8 mouse cellular contexts compared by ENCODE assay signal in the genomic region with DNA sequence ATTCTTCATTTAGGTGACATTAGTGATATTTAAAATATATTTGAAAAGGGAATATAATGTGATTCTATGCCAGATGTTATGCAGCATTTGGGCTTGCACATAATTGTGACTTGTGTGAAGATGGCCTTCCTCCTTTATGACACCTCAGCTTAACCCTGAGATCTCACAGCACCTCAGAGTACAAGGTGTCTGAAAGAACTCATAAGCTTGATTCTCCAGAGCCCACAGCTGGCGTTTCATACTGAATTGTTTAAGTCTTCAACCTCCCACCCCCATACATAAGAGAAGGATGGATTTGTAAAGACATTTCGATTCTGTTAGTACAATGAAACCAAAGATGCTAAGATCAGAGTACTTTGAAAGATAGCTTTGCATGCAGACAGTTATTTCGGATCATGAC. TPM values are rescaled to one million over a fixed set of nuclear protein-coding genes. Genes with fewer than 3 reads are reported as not detected.
DNase-seq lines count a peak whose midpoint lies in the region; ATAC-seq and TF ChIP-seq lines count a peak whose summit lies in the region.

No protein-coding gene starts in this region.

- peaks cover 14% of the 10 kb centered on the region for H3K4me1 ChIP-seq in heart, embryonic 15.5 days (replicated peaks)
- H3K4me1 ChIP-seq in bone marrow, adult 2 months (ENCODE audit: control insufficient read depth, insufficient read depth, low read length), result peaks cover 3% of the 10 kb centered on the region; the same call in 1 of the 2 replicates
- H3K4me1 ChIP-seq in hindbrain, embryonic 13.5 days (replicated peaks), result peaks cover 7% of the 10 kb centered on the region
- H3K4me1 ChIP-seq in midbrain, embryonic 12.5 days, result peaks cover 10% of the 10 kb centered on the region

- no peak for ATAC-seq in heart, embryonic 15.5 days (replicated peaks; ENCODE audit: insufficient number of reproducible peaks, insufficient read depth, low FRiP score, low read depth)
- ATAC-seq in hindbrain, embryonic 13.5 days (ENCODE audit: low FRiP score), result no peak
- no peak for ATAC-seq in midbrain, embryonic 12.5 days (ENCODE audit: low FRiP score, low read depth)

- peaks cover 7% of the 10 kb centered on the region for H3K36me3 ChIP-seq in heart, embryonic 15.5 days
- H3K36me3 ChIP-seq in hindbrain, embryonic 13.5 days, result peaks cover under 1% of the 10 kb centered on the region
- H3K36me3 ChIP-seq in midbrain, embryonic 12.5 days, result 0 out of 2 replicates have a peak, but pooled peaks cover under 1% of the 10 kb centered on the region

- peak overlapping the region; percentile 70 for H3K4me2 ChIP-seq in heart, embryonic 15.5 days
- H3K4me2 ChIP-seq in hindbrain, embryonic 13.5 days, result peak overlapping the region; percentile 90
- peak overlapping the region; percentile 84 for H3K4me2 ChIP-seq in midbrain, embryonic 12.5 days (replicated peaks)

- no peaks in the 10 kb centered on the region for H3K27me3 ChIP-seq in heart, embryonic 15.5 days
- H3K27me3 ChIP-seq in hindbrain, embryonic 13.5 days, result no peaks in the 10 kb centered on the region
- H3K27me3 ChIP-seq in midbrain, embryonic 12.5 days, result no peaks in the 10 kb centered on the region

- peak overlapping the region; percentile 74 for H3K4me3 ChIP-seq in heart, embryonic 15.5 days
- peak overlapping the region; percentile 96 for H3K4me3 ChIP-seq in bone marrow, adult 2 months (replicated peaks; ENCODE audit: control insufficient read depth, low read depth, low read length)
- H3K4me3 ChIP-seq in hindbrain, embryonic 13.5 days, result peak overlapping the region; percentile 76
- peak overlapping the region; percentile 70 for H3K4me3 ChIP-seq in midbrain, embryonic 12.5 days

- H3K9ac ChIP-seq in heart, embryonic 15.5 days, result peak overlapping the region; percentile 92
- H3K9ac ChIP-seq in hindbrain, embryonic 13.5 days, result peak overlapping the region; percentile 92
- H3K9ac ChIP-seq in midbrain, embryonic 12.5 days (replicated peaks), result peak overlapping the region; percentile 85

- intact Hi-C loops in heart, postnatal 10 days (cut with DNase I), result no loop called here
- intact Hi-C loops in left cerebral cortex, postnatal 36 days (cut with DNase I), result no loop called here

- TF ChIP-seq POLR2A in bone marrow, adult 2 months (IDR thresholded peaks at IDR 0.05; ENCODE audit: borderline replicate concordance, control insufficient read depth, low read depth, low read length), result no peak

- no peak for DNase-seq in heart, postnatal 10 days
- no peak for DNase-seq in urinary bladder, postnatal 25 days (ENCODE audit: low spot score)
- no peak for DNase-seq in cerebellum, postnatal 25 days
- DNase-seq in left cerebral cortex, postnatal 36 days (ENCODE audit: low spot score in 2 of 2), result no peak

- WGBS in heart, embryonic 15.5 days, result 71% methylated on average over 3 of the region's 3 CpGs
- 54% methylated on average over 3 of the region's 3 CpGs for WGBS in bone marrow, adult 2 months
- 75% methylated on average over 3 of the region's 3 CpGs for WGBS in hindbrain, embryonic 13.5 days
- 72% methylated on average over 3 of the region's 3 CpGs for WGBS in midbrain, embryonic 12.5 days

- H3K9me3 ChIP-seq in heart, embryonic 15.5 days (replicated peaks), result no peaks in the 10 kb centered on the region
- no peaks in the 10 kb centered on the region for H3K9me3 ChIP-seq in hindbrain, embryonic 13.5 days
- H3K9me3 ChIP-seq in midbrain, embryonic 12.5 days, result no peaks in the 10 kb centered on the region

- TF ChIP-seq CTCF in bone marrow, adult 2 months (IDR thresholded peaks at IDR 0.05; ENCODE audit: control insufficient read depth, insufficient read depth, low read length), result no peak

- H3K27ac ChIP-seq in heart, embryonic 15.5 days, result no peak overlapping the region
- H3K27ac ChIP-seq in bone marrow, adult 2 months (ENCODE audit: control insufficient read depth, insufficient read depth, low read depth, low read length, poor library complexity), result no peak overlapping the region
- no peak overlapping the region for H3K27ac ChIP-seq in hindbrain, embryonic 13.5 days
- no peak overlapping the region for H3K27ac ChIP-seq in midbrain, embryonic 12.5 days (replicated peaks)

RNA-seq across cellular contexts. Expression of a gene that starts 0.5 kb away (rescaled TPM):
- 2.8 and 2.9 TPM in 2 replicates for polyA plus RNA-seq in heart, embryonic 15.5 days (2015; fragmentation: Nextera tagmentation; extraction: Ambion mirVana)
- total RNA-seq in heart, postnatal 10 days (2021), result 10 to 100 TPM; 17.1 to 18.8 TPM
- polyA plus RNA-seq in bone marrow, adult 2 months (2011; ENCODE audit: insufficient read depth, insufficient read length, low replicate concordance, missing spikeins), result 2.3 and 3.6 TPM in 2 replicates
- polyA plus RNA-seq in hindbrain, embryonic 13.5 days (2015; fragmentation: Nextera tagmentation; extraction: Ambion mirVana), result 1.1 and 1.8 TPM in 2 replicates
- polyA plus RNA-seq in midbrain, embryonic 12.5 days (2016; fragmentation: Nextera tagmentation; extraction: Ambion mirVana), result 1.5 and 1.6 TPM in 2 replicates
- 10 to 100 TPM; 10.4 to 11.6 TPM for total RNA-seq in left cerebral cortex, postnatal 36 days (2021)

RNA-seq across cellular contexts. Expression of a gene that starts 1.0 kb away (rescaled TPM):
- polyA plus RNA-seq in heart, embryonic 15.5 days (2015; fragmentation: Nextera tagmentation; extraction: Ambion mirVana), result 23.7 and 27.4 TPM in 2 replicates
- 10 to 100 TPM; 35.4 to 36.2 TPM for total RNA-seq in heart, postnatal 10 days (2021)
- polyA plus RNA-seq in bone marrow, adult 2 months (2011; ENCODE audit: insufficient read depth, insufficient read length, low replicate concordance, missing spikeins), result 10.9 and 12.7 TPM in 2 replicates
- 26.3 and 27.0 TPM in 2 replicates for polyA plus RNA-seq in hindbrain, embryonic 13.5 days (2015; fragmentation: Nextera tagmentation; extraction: Ambion mirVana)
- 26.0 and 26.1 TPM in 2 replicates for polyA plus RNA-seq in midbrain, embryonic 12.5 days (2016; fragmentation: Nextera tagmentation; extraction: Ambion mirVana)
- total RNA-seq in left cerebral cortex, postnatal 36 days (2021), result 10 to 100 TPM; 29.1 to 33.4 TPM
